Mouse (Mus musculus) WW6 (cell line): ENCODE measurements around the gene Mlh3.
A peak's percentile ranks its signal among the peaks of the same experiment; 100 is the strongest.
"Not testable (repeated sequence)": the region's sequence is repeated elsewhere in the genome, so short reads cannot be mapped to it uniquely, and the experiment has no call there.

Experiments used
- DNase-seq: peaks from one replicate; pipeline ENCODE4 v3.0.0-alpha.2; 2013; ENCODE audit warnings: low read depth, low spot score

The Mlh3 gene

DNA sequence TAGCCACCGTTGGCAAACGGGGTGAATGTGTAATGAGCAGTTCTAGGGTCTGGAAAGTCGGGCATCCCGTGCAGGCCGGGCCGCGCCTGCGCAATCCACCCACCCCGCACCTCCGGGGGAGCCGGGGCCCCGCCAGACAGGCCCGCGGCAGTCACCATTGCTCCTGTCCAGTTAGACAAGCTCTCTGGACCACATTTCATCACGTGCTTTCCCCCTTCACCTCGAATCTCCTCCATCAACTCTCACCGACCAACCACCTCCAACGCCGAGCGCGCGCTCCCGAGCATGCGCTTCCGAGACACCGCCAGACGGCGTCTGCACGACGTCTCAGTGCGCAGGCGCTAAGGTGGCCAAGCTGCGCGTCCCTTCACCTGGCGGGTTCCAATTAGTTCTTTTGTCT is at the start of gene Mlh3:
TSS of gene Mlh3 (minus strand) at position 281 of the 400 bp plus-strand sequence.
- DNase-seq, result peak; percentile 86

- no peak for DNase-seq
Measured at GRCm38 (mm10) chr12:85308651-85309050, 38.3 kb upstream of the Mlh3 start.

DNA sequence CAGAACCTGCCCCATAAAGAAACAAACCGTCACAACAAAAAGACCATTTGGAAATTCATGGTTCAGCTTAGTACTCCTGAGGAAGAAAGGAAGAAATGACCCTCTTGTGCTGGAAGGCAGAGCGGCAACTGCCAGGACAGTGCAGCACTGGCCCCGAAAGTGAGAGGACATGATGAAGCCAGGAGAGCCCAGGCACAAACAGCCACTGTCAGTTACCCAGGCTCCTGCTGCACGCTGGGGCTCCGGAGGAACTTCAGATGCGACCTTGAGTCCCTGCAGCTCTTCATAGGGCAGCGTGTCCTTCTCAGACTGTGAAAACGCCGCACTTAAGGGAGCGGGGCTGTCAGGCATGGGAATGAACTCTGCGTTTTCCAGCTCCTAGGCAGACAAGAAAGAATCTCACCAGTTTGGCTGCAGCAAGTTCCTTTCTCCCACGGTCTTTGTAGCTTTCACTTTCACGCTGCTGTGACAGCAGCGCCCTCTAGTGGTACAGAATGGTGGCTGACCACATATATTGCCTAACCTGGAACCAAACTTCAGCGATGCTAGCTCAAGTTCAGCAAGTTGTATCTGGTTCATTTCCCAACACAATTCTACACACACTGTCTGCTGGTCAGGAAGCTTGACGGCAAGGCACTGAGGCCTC is 35.0 kb upstream of the Mlh3 start:
- peak; percentile 62 for DNase-seq

DNA sequence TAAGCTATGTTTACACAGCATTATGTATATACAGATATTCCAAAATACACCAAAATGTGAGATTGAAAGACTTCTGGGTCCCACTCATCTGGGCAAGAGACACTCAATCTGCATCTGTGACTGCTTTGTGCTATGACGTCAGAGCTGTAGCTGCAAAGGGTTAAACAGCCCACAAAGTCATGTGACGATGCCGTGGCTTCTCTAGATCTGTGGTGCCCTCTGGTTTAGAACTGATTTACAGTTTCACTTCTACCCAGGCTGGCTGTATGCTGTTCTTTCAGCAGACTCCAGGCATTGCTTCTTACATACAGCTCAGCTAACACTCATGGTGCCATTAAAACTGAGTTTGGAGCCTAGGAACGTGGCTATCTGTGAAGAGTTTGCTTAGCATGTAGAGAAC is 34.3 kb upstream of the Mlh3 start:
- no peak for DNase-seq

GRCm38 (mm10) chr12:85303256-85303655 is 32.9 kb upstream of the Mlh3 start:
- no peak for DNase-seq

GRCm38 (mm10) chr12:85298835-85299180 is 28.4 kb upstream of the Mlh3 start:
- no peak for DNase-seq

DNA sequence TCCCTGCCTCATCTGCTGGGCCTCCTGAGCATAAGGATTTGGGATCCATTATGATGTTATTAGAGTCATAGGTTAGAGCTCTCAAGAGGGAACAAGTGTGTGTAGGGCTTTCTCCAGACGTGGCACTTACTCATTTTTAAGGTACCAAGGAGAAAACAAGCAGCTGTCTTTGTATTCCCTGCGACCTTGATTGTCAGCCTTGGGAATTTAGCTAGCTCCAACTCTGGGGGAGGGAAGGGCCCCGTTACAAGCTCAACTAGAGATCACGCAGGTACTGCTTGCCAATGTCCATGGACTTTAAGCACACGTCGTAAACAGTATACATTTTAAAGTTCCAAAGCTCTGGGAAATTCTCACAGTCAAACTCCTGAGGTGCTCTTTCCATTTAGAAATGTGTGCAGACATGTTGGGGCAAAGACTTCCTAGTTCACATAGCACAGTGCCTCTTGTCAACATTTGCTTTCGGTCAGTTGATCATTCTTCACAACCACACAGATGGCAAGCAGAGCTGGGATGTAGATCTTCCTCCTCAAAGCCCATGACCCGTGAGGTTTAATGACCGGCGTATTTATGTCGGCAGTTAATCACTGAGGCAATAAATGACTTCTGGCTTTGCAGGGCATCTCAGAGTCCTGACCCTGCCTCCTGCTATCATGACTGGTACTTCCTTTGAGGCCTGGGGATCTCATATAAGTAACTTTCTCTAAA is 27.9 kb upstream of the Mlh3 start:
- DNase-seq, result no peak

DNA sequence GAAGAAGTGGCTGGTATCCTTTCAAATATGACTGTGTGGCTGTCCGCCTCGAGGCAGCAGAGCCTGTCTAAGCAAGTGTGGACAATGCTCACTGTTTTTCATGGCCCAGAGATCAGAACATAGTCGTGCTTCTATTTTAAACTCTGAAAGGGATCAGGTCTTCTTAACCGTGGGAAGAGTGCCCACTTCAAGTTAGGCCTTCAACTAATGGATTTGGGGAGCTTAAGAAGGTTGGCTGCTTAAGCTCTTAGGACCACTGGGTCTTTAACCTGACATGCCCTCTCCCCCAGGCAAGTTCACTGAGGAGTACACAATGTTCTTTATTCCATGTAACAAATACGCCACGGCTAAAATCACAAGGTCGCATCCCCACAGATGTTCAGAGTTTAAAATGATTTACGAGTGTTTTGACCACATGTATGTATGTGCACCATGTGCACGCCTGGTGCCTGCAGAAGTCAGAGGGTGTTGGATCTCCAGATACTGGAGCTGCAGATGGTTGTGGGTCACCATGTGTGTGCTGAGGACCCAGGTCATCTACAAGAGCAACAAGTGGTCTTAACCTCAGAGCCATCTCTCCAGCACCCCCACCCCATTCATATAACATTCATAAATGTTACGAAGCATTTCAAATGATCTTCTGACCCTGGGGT is 27.1 kb upstream of the Mlh3 start:
- no peak for DNase-seq

- DNase-seq, result no peak
Measured at GRCm38 (mm10) chr12:85296915-85297314, 26.5 kb upstream of the Mlh3 start.

GRCm38 (mm10) chr12:85295506-85295905 is 25.1 kb upstream of the Mlh3 start:
- no peak for DNase-seq

- no peak for DNase-seq
Measured at GRCm38 (mm10) chr12:85292906-85293305, 22.5 kb upstream of the Mlh3 start.

DNA sequence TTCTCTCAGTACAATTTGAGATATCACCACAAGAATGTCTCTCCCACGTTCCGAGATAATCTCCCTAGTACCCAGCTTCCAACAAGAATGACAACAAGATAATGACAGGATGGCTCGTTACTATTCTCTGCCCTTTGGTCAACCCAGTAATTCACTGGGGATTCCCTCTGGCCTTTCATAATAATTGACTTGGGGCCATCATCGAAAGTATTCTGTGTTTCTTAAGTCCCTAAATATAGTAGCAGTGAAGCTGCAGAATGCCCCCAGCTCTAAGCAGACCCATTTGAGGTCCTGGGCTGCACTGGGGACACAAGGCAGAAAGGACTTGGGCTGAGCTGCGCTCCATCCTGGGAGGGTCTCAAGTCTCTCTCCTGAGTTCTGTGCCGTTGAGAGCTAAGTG is 21.9 kb upstream of the Mlh3 start:
- no peak for DNase-seq

DNA sequence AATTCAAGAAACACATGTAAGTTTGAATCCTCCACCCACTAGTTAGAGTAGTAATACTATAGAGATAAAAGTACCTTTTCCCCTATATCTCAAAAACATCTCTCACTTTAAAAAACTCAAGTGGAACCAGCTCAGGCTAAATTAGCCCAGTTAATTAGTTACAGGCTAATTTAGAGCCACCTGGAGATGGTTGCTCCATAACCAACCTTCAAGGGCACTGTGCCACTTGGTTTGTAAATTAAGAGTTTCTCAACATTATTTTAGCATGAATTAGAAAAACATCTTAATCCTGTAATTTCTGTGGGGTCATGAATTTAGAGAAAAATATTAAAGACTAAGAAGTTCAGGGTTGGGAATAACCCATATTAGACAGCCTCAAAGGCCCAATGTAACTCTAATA is 21.1 kb upstream of the Mlh3 start:
- DNase-seq, result no peak

DNA sequence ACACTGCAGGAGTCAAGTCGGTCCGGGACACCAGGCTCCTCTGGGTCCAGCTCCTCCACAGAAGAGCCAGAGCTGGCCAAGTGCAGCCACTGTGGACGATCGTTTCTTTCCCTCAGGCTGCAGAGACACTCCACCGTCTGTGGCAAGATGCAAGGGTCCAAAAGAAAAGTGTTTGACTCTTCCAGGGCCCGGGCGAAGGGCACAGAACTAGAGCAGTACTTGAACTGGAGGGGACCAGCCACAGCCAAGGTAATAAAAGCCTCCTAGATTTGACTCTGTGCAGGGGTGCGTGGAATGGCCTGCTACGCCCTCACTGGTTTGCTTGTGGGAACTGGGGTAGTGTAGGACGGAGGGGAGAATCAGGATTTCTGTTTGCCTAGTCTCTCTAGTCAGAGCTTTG is 20.2 kb upstream of the Mlh3 start:
- DNase-seq, result no peak

DNA sequence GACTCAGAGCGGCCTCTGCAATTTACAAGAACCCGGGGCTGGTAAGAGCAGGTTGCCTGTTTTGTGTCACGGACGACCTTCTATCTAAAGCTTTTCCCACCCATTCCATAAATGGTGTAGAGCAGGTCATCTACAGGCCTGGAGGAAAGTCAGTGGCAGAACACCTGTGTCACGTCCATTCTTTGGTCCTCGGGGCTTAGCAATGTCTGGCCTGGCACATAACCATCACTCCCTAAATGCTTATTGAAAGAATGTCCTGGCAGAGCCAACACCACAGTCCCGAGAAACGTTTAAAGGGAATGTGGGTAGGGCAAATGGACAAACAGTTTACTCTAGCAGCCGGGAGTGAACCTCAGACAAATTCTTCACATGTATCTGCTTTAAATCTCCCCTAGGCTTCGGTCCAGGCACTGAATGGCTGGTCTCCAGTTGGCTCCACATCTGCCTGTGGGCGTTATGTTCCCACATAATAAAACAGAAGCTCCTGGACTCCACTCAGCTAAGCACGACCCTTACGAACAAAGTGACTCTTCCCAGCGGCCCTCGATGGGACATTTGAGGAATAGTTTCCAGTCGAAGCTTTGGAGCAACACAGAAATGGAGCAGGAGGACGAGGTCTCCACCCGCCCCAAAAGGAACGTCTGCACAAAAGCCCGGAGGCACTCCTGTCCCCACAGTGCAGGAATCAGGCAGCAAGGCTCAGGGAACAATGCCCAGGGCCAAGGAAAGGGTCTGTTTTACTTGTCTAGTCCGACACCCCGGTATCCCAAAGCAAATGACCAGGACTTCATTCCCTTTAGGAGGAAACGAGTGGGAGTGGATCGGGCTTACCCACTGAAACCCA is 19.0 kb upstream of the Mlh3 start:
- no peak for DNase-seq

- peak; percentile 80 for DNase-seq
Measured at GRCm38 (mm10) chr12:85288486-85289156, 18.2 kb upstream of the Mlh3 start, which contains the start of gene Zc2hc1c. Gene Zc2hc1c, plus strand, starts transcription at chr12:85288591.

- no peak for DNase-seq
Measured at GRCm38 (mm10) chr12:85287809-85288485, 17.5 kb upstream of the Mlh3 start, which contains the start of gene Acyp1. Gene Acyp1, minus strand, starts transcription at chr12:85288438.

GRCm38 (mm10) chr12:85286941-85287340 is 16.5 kb upstream of the Mlh3 start:
- DNase-seq, result no peak

- DNase-seq, result no peak
Measured at GRCm38 (mm10) chr12:85284996-85285395, 14.6 kb upstream of the Mlh3 start.

GRCm38 (mm10) chr12:85284331-85284730 is 13.9 kb upstream of the Mlh3 start:
- DNase-seq, result no peak

GRCm38 (mm10) chr12:85281756-85282155 is 11.4 kb upstream of the Mlh3 start:
- DNase-seq, result not testable (repeated sequence)
